Mouse (Mus musculus) layer of hippocampus, postnatal 36 days (tissue): ENCODE results near the gene Calr. TPM values are rescaled to one million over a fixed set of nuclear protein-coding genes. Genes with fewer than 3 reads are reported as not detected.
"Not testable (repeated sequence)": the region's sequence is repeated elsewhere in the genome, so short reads cannot be mapped to it uniquely, and the experiment has no call there.

Experiments
- DNase-seq, 2 experiments: peaks; one replicate each; pipeline ENCODE4 v3.0.0; 2022
- total RNA-seq, 2 experiments: library from RNA; stranded (reverse); gene quantifications; 2 replicates each; pipeline ENCODE4 v1.2.3; 2021

Calr gene
- total RNA-seq, 2 experiments from 2014 or later: 557 to 631 TPM

DNA sequence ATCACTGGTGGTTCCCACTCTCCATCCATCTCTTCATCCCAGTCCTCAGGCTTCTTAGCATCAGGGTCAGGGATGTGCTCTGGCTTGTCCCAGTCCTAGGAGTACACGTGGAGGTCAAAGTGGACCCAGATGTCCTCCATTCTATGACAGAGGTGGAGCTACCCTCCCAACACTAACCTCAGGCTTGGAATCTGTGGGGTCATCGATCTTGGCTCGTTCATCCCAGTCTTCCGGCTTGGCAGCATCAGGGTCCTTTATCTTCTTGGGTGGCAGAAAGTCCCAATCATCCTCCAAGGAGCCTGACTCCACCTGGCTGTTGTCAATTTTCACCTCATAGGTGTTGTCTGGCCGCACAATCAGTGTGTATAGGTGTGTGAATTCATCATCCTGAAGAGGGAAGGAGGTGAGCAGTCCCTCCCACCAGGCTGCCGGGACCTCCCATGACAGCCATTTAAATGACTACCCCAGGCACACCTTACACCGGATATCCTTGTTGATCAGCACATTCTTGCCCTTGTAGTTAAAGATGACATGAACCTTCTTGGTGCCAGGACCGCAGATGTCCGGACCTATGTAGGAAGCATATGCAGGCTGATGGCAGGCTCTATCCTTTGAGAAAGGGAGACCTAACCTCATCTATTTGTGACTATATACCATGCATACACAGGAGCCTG lies 2.2 kb downstream of the Calr start:
- no peak for DNase-seq

DNA sequence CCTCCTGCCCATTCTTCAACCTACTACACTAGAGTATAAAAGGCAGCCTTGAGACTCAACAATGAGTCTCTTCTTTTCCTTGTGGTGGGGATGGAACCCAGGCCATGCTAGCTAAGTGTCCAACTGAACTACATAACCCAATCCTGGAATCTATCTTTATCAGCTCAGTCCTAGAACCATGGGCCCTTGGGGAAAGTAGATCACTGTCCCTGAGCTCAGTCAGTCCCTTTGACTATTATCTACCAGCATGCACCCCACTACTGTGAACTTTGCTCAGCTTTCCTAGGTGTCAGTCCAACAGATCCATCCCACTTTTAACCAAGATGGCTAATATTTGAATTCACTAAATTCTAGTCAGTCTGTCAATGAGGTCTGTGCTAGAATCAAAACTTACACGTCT lies 5.2 kb downstream of the Calr start:
- no peak for DNase-seq

DNA sequence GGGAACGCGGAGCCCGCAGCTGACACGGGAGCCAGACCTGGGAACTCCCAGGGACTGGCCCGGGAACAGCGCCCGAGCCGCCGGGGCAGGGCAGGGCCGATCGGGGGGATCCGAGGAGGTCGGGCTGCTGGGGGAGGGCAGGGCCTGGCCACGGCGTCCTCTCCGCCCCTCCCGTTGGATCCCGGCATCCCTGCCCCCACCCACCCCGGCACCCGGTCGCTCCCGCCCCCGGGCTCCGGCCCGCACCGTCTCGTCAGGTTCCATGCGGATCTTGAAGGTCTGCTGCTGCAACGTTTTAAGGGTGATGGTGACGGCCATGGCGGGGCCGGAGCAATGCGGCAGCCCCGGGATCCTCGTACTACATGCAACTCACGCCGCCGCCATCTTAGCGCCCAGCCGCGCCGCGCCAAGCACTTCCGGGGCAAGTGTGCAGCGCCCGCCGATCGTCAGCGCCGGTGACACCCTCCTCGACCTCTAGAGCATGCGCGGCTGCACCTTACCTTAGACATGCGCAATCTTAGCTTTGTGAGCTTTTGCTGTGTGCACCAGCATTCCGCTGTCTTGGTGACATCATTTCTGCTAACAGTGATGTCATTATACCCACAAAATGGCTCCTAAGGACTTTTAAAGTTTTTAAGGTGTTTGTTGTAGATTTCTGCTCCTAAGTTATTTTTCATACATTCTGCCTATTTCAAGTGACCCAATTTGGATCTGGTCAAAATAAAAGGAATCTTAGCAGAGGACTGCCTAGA lies 6.3 kb downstream of the Calr start, which contains the start of gene Rad23a:
Gene Rad23a (minus strand): TSS at position 418 of the 752 bp plus-strand sequence.
- peak; percentile 90 to 91 for DNase-seq

DNA sequence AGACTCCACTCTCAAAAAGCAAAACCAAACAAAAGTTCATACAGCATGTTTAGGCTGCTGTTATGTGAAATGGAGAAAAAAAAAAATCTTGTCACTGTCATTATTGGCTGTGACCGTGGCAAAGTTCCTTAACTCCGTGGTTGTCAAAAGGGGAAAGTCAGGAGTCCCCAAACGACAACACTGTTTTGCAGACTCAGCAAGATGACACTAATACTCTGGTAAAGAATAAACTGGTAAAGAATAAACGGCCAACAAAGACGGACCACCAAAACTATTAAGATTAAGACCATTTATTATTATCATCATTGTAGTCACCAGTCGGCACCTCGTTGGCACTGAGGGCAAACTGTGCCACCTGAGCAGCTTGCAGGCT lies 6.9 kb downstream of the Calr start:
- no peak for DNase-seq

DNA sequence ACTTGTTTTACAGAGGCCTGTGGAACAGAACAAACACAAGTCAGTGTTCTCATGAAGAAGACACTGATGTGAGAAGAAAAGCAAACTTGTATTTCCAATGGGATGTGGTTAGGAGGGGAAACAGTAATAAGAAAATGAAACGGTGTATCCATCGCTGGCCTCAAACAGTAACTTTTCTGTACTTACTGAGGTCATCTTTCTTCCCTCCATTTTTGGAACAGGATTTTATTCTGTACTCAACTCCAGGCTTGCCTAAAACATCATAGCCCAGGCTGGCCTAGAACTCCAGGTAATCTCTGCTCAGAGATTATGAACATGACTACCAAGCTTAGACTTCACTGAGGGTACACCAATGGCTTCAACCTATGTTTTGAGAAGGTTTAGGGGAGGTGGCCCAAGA lies 7.3 kb downstream of the Calr start:
- no peak for DNase-seq

DNA sequence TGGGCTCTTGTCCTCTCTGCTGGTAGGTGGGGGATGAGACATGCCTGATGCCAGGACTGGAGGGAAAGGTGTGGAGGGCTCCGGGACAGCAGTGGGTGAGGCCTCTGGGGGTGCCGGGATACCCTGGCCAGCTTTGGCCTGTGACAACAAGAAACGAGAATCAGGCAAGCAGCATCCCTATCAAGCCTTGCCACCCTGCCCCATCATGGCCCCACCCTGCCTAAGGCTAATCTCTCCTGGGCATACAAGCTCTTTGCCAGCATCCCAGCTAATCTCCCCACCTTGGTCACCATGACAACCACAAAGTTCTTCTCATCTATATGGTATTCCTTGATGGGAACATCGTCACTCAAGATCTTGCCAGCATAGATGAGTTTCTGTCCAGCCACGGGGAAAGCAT lies 8.2 kb downstream of the Calr start:
- DNase-seq: no peak

DNA sequence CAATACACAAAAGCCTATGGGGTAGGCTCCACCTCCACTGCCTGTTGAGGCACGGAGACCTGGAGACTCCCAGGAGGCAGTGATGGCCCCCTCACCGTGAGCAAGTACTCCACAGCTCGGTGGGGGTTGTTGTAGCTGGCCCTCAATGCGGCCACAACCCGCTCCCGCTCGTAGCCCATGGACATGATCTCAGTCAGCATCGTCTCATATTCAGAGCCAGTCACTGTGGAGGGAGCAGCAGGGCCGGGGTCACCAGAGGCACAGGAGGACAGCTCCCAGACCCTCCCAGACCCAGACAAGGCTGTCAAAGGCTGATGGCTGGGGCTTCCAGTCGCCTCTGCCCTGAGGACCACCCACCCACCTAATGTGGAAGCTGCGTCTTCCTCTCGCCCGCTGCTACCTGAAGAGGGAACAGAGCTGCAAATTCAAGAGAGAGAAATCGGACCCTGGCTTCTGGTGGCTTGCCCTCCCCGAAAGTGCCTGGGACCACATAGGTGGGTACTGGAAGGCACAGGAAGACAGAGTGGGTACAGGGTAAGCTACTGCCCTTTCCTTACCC lies 8.7 kb downstream of the Calr start:
- no peak for DNase-seq

DNA sequence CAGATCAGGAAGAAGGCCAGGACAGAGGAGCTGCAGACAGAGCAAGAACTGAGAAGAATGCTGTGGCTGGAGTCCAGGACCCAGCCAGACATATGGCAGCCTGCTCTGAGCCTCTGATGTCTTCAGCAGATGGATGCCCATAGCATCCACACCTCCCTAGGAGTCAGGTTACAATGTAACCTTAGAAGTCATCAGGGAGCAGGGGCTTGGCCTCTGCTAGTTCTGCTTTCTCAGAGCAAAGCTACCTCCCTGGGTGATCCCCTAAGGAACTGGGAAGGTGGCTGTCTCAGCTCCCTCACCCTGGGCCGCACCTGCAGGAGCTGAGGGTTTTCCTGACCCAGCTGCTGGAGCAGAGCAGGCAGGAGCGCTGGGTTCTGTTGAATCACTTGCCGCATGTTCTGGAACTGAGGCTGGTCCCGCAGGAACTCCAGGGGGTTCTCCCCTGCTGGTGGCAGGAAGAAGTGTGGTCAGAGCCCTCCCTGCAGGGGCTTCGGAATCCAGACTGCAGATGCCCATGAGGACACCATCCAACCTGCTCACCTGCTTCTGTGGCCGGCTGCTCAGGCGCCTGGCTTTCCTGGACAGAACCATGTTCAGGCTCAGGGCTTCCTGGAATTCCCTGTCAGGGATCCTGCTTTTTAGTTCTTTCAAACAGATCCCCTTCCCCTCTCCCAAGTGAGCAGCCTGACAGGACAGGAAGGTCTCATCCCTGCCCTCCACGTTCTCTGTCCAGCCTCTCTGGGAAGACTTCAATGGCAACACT lies 9.4 kb downstream of the Calr start:
- DNase-seq: no peak

DNA sequence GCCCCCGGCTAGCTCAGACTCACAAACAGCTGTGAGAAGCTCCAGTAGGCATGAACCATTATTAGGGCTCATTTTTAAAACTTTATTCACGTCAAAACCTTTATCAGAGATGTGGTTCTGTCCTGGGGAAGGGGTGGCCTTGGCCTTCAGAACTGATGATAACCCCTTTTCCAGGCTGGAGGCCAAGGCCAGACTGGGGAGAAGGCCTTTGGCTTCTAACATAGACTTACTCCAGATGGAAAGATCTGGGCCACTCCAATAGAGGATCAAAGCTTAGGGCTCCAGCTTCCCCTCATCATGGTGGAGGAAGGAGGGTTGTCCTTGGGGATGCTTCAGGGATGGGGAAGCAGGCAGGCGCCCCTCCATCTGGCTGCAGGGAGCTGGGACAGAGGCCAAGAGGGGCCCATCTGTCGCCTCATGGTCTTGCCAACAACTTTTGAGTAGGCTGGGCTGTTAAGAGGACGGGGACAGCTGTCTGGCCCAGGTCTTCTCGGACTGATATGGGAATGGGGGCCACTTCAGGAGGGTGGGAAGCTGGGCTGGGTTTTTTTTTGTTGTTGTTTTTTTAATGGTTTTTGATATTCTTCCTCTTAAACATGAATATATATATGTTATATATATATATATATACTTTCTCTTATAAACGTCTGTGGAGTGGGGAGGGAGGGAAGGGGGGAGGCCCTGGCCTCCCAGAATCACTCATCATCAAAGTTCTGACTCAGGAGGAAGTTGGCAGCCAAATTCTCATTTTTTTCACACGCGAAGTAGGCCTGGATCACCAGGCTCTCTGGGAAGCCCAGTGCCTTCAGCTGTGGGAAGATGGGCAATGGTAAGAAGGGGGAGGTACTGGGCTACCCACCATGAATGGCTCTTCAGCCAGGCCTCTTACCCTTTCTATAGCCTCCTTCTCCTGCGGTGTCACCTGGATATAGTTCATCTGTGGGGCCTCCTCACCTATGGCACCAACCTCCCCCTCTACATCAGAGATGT lies 11.6 kb downstream of the Calr start:
- DNase-seq: peak; percentile 87 to 88

DNA sequence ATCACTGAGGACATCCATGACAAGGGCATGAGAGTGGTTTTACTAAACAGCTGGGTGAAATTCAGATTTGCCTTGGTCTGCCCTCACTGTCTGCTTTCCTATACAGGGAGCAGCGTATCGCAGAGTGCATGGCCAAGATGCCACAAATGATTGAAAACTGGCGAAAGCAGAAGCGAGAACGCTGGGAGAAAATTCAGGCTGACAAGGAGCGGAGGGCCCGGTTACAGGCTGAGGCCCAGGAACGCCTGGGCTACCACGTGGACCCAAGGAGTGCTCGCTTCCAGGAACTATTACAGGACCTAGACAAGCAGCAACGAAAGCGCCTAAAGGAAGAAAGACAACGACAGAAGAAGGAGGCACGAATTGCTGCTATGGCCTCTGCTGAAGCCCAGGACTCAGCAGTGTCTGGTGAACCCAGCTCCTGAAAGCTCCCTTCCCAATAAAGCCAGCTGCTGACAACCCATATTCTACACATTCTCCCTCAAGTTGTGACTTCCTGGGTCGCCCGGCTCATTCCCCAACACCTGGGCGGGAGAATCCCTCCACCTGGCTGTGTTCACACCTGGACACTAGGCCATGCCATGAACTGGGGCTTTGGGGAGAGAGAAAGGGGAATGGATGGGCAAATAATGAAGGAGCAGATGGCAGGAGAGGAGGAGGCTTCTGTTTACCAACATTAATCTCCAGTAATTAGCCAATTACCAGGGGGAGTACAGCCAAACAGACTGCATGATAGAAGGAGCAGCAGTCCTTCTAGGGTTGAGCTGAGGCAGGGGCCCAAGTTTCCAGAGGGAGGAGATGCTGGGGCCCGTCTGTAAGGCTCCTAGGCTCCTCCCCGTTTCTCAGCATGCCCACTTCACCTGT lies 12.5 kb downstream of the Calr start:
- no peak for DNase-seq

DNA sequence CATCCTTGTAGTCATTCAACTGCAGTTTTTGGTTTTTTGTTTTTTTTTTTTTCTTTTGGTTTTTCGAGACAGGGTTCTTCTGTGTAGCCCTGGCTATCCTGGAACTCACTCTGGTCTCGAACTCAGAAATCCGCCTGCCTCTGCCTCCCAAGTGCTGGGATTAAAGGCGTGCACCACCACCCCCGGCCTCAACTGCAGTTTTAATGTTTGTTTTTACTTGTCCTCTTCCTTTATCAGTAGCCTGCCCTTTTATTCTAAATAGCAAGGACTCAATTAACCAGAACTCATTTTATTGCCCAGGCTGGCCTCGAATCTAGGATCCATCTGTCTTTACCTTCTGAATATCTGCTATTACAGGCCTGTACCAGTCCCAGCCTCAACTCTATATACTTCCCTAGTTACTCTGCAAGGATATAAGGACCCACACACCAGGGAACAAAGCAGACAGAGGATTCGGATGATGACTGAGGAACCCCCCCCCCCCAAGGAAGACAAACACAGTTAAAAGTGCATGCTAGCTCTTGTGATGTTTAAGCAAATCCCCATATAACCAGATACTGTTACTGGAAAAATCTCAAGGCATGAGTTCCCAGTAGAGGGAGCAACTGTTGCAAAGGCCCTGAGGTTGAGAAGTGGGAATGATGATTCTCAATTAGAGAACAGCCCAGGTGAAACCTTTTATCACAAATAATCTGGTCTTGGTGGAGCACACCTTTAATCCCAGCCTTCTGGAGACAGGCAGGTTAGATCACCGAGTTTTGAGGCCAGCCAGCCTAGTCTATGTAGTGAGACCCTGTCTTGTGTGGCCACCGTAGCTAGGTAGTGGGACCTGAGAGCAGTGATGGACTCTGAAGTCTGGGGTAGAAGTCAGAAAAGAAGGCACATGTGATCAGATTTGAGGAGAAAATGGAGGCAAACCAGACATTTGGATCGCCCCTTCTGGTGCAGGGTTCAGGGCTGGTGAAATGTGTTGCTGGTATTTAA lies 13.7 kb downstream of the Calr start:
- no peak for DNase-seq

DNA sequence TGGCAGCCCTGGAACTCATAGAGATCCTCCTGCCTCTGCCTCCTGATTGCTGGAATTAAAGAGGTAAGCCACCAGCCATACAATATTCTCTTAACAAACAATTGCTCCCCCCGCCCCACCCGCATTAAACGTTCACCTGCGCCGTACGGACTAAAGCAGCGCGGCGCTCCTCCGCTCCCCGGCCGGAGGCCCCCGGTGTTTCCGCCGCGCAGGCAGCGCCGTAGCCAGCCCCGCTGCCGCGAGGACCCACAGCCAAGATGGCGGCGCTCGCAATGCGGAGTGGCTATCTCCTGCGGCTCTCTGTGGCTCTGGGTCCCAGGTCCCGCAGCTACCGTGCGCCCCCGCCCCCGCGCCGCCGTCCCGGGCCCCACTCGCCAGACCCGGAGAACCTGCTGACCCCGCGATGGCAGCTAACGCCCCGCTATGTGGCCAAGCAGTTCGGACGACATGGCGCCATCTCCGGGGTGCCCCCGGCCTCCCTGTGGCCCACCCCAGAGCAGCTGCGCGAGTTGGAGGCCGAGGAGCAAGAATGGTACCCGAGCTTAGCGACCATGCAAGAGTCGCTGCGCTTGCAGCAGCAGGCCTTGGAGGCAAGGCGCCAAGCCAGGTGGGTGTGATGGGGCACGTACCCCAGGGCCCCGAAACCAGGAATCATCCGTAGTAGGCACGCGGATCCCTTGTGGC lies 14.6 kb downstream of the Calr start:
- peak; percentile 76 to 77 for DNase-seq

DNA sequence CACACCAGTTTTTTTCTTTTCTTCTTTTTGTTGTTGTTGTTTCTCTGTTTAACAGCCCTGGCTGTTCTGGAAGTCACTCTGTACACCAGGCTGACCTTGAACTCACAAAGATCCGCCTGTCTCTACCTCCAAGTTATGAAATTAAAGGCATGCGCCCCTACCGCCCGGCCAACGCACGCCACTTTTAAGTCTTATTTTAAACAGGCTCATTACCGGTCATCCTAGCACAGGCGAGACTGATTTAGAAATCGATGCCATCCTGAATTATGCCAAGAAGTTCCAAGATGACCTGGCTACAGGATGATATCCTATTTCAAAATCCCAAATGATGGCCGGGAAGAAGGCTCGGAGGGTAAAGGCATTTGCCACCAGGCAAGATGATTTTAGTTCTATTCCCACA lies 15.2 kb downstream of the Calr start, which contains the start of gene Gadd45gip1:
Gene Gadd45gip1 (plus strand): TSS at position 33 of the 400 bp plus-strand sequence.
- DNase-seq: no peak

DNA sequence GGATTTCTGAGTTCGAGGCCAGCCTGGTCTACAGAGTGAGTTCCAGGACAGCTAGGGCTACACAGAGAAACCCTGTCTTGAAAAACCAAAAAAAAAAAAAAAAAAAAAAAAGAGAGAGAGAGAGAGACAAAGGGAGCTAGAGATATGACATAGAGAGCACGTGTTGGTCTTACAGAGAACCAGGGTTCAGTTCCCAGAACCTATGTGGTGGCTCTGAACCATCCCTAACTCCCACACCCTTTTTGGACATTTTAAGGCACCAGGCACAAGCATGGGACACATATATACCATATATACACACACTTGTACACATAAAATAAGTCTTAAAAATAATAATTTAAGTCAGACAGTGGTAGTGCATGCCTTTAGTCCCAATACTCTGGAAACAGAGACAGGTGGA lies 20.2 kb downstream of the Calr start:
- DNase-seq: not testable (repeated sequence)

DNA sequence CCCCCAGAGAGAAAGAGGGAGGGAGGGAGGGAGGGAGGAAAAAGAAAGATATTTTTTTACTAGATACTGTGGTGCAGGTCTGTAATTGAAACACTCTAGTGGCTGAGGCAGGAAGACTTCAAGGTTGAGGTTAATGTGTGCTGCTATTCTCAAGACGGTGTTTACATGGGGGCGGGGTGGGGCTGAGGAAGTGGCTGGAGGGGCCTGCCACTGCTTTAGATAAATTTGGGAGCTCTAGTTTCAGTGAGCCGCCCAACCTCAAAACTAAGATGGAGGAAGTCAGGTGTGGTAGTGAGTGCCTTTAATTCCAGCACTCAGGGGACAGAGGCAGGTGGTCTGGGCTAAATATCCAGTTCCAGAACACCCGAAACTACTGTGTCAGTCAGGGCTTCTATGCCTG lies 21.1 kb downstream of the Calr start:
- DNase-seq: no peak

DNA sequence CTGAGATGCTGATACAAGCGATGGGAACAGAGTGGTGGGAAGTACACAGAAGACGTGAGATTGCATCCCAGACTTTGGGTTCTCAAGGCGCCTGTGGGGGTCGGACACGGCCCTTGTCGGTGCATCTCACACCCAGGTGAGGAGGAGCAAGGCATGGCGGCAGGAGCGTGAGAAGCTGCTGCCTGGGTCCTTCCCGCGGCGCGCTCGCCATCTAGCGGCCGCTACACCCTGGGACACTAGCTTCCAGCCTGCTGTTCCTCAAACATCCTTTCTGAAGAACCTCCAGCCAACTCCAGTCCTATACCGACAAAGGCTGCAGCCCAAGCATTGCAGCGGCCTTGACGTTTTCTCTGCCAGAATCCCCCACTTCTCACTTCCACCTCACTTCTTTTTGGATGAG lies 23.1 kb downstream of the Calr start:
- peak in 1 of 2 experiments; percentile 58 for DNase-seq

DNA sequence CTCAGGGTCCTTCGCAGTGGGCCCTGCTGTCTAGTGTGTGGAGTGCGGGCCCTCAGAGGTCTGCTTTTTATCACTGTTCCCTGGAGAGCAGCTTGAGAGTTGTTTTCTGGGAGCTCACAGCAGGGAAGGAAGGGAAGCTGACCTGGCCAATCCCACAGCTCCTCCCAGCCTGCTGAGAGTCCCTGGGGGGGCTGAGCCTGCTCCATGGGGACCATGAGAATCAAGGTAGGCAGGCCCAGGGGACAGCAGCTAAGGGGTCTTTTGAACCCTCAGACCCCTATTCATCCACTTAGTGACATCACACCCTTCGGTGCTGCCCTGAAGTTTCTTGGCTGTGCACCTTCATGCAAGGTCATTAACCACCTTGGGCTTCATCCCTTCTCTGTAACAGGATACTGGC lies 24.0 kb downstream of the Calr start, which contains the start of gene Dand5:
Gene Dand5 (minus strand): TSS at position 101 of the 400 bp plus-strand sequence.
- DNase-seq: no peak

DNA sequence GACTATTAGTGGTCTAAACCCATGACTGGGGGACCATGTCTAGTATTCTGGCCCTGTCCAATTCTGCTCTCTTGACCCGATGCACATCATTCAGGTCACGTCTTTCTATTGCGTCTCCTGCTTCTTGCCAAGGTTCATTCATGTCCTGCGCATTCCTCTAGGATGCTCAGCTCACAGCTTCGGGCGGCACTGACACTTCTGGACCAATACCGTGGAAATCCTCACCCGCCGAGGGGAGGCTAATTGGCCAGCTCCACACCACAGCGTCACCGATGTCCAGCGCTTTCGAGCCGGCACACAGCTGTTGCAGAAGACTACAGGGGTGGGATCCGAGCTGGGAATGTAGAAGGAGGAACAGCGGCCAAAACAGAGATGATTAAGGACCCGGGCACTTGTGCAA lies 30.6 kb downstream of the Calr start:
- DNase-seq: no peak

DNA sequence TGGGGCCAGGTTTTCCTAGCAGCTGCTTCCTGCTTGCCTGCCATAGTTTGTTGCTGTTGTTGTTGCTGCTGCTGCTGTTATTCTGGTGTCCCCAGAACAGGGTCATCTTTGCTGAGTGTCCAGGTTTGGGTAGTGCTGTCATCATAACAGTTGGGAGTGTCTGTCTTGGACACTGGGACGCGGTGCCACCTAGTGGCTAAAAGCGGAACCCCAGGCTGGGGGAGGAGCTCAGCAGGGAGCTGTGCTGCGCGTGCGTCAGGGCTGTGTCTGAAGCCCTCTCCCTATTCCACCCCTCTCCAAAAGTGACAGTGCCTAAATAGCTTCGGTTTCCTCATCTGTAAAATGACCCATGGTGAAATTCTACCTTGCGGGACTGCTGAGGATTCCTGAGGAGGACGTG lies 31.2 kb downstream of the Calr start:
- peak; percentile 94 to 96 for DNase-seq
